Mouse (Mus musculus) brain, embryonic 14.5 days (tissue): ENCODE data around the gene Larp1.

Experiments used
- CTCF ChIP-seq: fragments of 200-500 bp; IDR thresholded peaks from 2 replicates; pipeline ENCODE4 v1.5.1; 2012; ENCODE audit warnings: inconsistent platforms, mild to moderate bottlenecking, moderate library complexity, borderline replicate concordance; ENCODE audit not compliant: insufficient read depth, insufficient read length; ENCODE audit errors: extremely low read depth
- POLR2A ChIP-seq: fragments of 200-500 bp; IDR thresholded peaks from 2 replicates; pipeline ENCODE4 v1.6.1; 2012; ENCODE audit warnings: mild to moderate bottlenecking, inconsistent platforms, borderline replicate concordance; ENCODE audit not compliant: poor library complexity, insufficient read depth, insufficient read length, severe bottlenecking; ENCODE audit errors: extremely low read depth

DNA sequence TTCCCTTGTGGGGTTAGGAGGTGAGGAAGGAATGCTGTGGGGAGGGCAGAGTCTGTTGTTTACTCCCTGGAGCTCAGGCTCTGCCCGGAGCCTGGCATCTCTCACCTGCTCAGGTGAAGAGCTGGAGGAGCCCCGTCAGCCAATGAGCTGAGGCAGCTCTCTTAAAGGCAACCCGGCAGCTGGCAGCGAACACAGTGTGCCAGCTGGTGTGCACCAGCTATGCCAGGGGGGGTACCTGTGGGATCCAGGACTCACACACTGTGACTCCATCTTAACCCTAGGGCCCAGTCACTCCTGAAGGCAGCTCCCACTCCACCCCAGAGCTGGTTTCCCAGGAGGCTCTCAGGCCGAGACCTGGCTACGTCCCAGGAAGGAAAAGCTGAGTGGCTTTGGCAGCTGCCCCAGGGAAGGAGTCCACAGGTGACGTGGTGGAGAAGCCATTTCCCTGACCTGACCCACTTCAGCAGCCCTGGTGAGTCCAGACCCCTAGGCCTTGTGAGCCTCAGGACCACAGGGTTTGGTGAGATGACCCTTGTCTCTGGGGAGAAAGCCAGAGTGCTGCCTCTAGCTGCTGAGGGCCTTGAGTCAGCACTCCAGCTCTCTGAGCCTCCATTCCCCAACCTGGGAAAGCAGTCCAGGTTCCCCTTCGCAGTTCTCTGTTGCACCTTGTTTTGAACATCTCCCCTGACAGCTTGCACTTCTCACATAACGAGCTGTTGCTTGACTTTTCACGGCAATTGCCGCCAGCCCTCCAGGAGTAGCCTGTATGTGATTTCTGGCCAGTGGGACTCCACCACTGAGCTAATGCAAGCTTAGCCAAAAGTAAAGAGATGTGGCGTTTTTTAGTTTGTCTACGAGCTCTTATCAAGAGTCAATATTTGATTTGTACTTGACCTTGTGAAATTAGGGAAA, 35.6 kb upstream of the Larp1 start:
- TF ChIP-seq POLR2A: no peak
- no peak for TF ChIP-seq CTCF
